Mouse (Mus musculus): ENCODE measurements around the gene Prox2. TPM values are rescaled to one million over a fixed set of nuclear protein-coding genes. Genes with fewer than 3 reads are reported as not detected.
"Not testable (repeated sequence)": the region's sequence is repeated elsewhere in the genome, so short reads cannot be mapped to it uniquely, and the experiment has no call there.

Gene Prox2
- total RNA-seq (2014; fragmentation: Nextera tagmentation) (2.5 and 11.8 TPM in 2 replicates), total RNA-seq (2017) (4.3 and 8.3 TPM in 2 replicates)

- ATAC-seq (replicated peaks; ENCODE audit: low FRiP score, low TSS enrichment, poor library complexity, severe bottlenecking) = peak; percentile 90
These were observed at the start of gene Prox2, which contains the start of gene Dlst for GRCm38 (mm10) chr12:85110698-85111592. Gene Prox2 (minus strand): TSS chr12:85110759. Gene Dlst (plus strand): TSS chr12:85110833.

GRCm38 (mm10) chr12:85159592-85159991 lies 49.0 kb upstream of the Prox2 start:
- ATAC-seq (replicated peaks; ENCODE audit: low FRiP score, low TSS enrichment, poor library complexity, severe bottlenecking) = no peak

GRCm38 (mm10) chr12:85158801-85159200 lies 48.2 kb upstream of the Prox2 start:
- no peak for ATAC-seq (replicated peaks; ENCODE audit: low FRiP score, low TSS enrichment, poor library complexity, severe bottlenecking)

GRCm38 (mm10) chr12:85157797-85158460 lies 47.4 kb upstream of the Prox2 start:
- ATAC-seq (replicated peaks; ENCODE audit: low FRiP score, low TSS enrichment, poor library complexity, severe bottlenecking) = no peak

- ATAC-seq (replicated peaks; ENCODE audit: low FRiP score, low TSS enrichment, poor library complexity, severe bottlenecking) = no peak
These were observed 45.8 kb upstream of the Prox2 start for GRCm38 (mm10) chr12:85156324-85156723.

GRCm38 (mm10) chr12:85153011-85153410 lies 42.5 kb upstream of the Prox2 start:
- no peak for ATAC-seq (replicated peaks; ENCODE audit: low FRiP score, low TSS enrichment, poor library complexity, severe bottlenecking)

GRCm38 (mm10) chr12:85151002-85151774 lies 40.6 kb upstream of the Prox2 start, which contains the start of gene Rps6kl1:
Gene Rps6kl1 (minus strand): TSS chr12:85151264.
- peak; percentile 93 for ATAC-seq (replicated peaks; ENCODE audit: low FRiP score, low TSS enrichment, poor library complexity, severe bottlenecking)

- ATAC-seq (replicated peaks; ENCODE audit: low FRiP score, low TSS enrichment, poor library complexity, severe bottlenecking) = no peak
These were observed 39.9 kb upstream of the Prox2 start for GRCm38 (mm10) chr12:85150321-85151001.

GRCm38 (mm10) chr12:85146881-85147280 lies 36.3 kb upstream of the Prox2 start:
- ATAC-seq (replicated peaks; ENCODE audit: low FRiP score, low TSS enrichment, poor library complexity, severe bottlenecking) = no peak

- ATAC-seq (replicated peaks; ENCODE audit: low FRiP score, low TSS enrichment, poor library complexity, severe bottlenecking) = no peak
These were observed 35.8 kb upstream of the Prox2 start for GRCm38 (mm10) chr12:85146355-85146754.

- no peak for ATAC-seq (replicated peaks; ENCODE audit: low FRiP score, low TSS enrichment, poor library complexity, severe bottlenecking)
These were observed 35.1 kb upstream of the Prox2 start for GRCm38 (mm10) chr12:85145630-85146029.

GRCm38 (mm10) chr12:85144821-85145220 lies 34.3 kb upstream of the Prox2 start:
- ATAC-seq (replicated peaks; ENCODE audit: low FRiP score, low TSS enrichment, poor library complexity, severe bottlenecking) = no peak

- ATAC-seq (replicated peaks; ENCODE audit: low FRiP score, low TSS enrichment, poor library complexity, severe bottlenecking) = not testable (repeated sequence)
These were observed 33.7 kb upstream of the Prox2 start for GRCm38 (mm10) chr12:85144276-85144675.

GRCm38 (mm10) chr12:85142803-85143202 lies 32.2 kb upstream of the Prox2 start:
- peak; percentile 66 for ATAC-seq (replicated peaks; ENCODE audit: low FRiP score, low TSS enrichment, poor library complexity, severe bottlenecking)

GRCm38 (mm10) chr12:85141096-85141495 lies 30.5 kb upstream of the Prox2 start:
- ATAC-seq (replicated peaks; ENCODE audit: low FRiP score, low TSS enrichment, poor library complexity, severe bottlenecking) = no peak

GRCm38 (mm10) chr12:85140036-85140701 lies 29.6 kb upstream of the Prox2 start:
- ATAC-seq (replicated peaks; ENCODE audit: low FRiP score, low TSS enrichment, poor library complexity, severe bottlenecking) = no peak

- ATAC-seq (replicated peaks; ENCODE audit: low FRiP score, low TSS enrichment, poor library complexity, severe bottlenecking) = no peak
These were observed 26.1 kb upstream of the Prox2 start for GRCm38 (mm10) chr12:85136627-85137026.

Measured in megakaryocyte-erythroid progenitor cell, adult 5-6 weeks (primary cell).